Mouse (Mus musculus): ENCODE results near the gene Sestd1.

Sestd1 gene

GRCm38 (mm10) chr2:77212885-77213284 is 67.5 kb downstream of the Sestd1 start:
- no peak for DNase-seq (ENCODE audit: low read depth)

GRCm38 (mm10) chr2:77206951-77207350 is 73.4 kb downstream of the Sestd1 start:
- no peak for DNase-seq (ENCODE audit: low read depth)

GRCm38 (mm10) chr2:77203916-77204315 is 76.5 kb downstream of the Sestd1 start:
- peak; percentile 34 for DNase-seq (ENCODE audit: low read depth)

GRCm38 (mm10) chr2:77201900-77202299 is 78.5 kb downstream of the Sestd1 start:
- no peak for DNase-seq (ENCODE audit: low read depth)

GRCm38 (mm10) chr2:77200958-77201614 is 79.3 kb downstream of the Sestd1 start:
- peak; percentile 19 for DNase-seq (ENCODE audit: low read depth)

GRCm38 (mm10) chr2:77200379-77200778 is 80.0 kb downstream of the Sestd1 start:
- DNase-seq (ENCODE audit: low read depth), result no peak

GRCm38 (mm10) chr2:77198246-77198645 is 82.1 kb downstream of the Sestd1 start:
- DNase-seq (ENCODE audit: low read depth), result no peak

GRCm38 (mm10) chr2:77196819-77197218 is 83.6 kb downstream of the Sestd1 start:
- no peak for DNase-seq (ENCODE audit: low read depth)

- no peak for DNase-seq (ENCODE audit: low read depth)
Observed at GRCm38 (mm10) chr2:77195056-77195455, 85.3 kb downstream of the Sestd1 start.

GRCm38 (mm10) chr2:77191811-77192210 is 88.6 kb downstream of the Sestd1 start:
- no peak for DNase-seq (ENCODE audit: low read depth)

GRCm38 (mm10) chr2:77190891-77191290 is 89.5 kb downstream of the Sestd1 start:
- no peak for DNase-seq (ENCODE audit: low read depth)

GRCm38 (mm10) chr2:77190301-77190700 is 90.1 kb downstream of the Sestd1 start:
- DNase-seq (ENCODE audit: low read depth), result no peak

GRCm38 (mm10) chr2:77189671-77190070 is 90.7 kb downstream of the Sestd1 start:
- no peak for DNase-seq (ENCODE audit: low read depth)

GRCm38 (mm10) chr2:77187501-77187900 is 92.9 kb downstream of the Sestd1 start:
- DNase-seq (ENCODE audit: low read depth), result no peak

- DNase-seq (ENCODE audit: low read depth), result no peak
Observed at GRCm38 (mm10) chr2:77186912-77187311, 93.5 kb downstream of the Sestd1 start.

GRCm38 (mm10) chr2:77184049-77184571 is 96.3 kb downstream of the Sestd1 start:
- DNase-seq (ENCODE audit: low read depth), result no peak

- DNase-seq (ENCODE audit: low read depth), result no peak
Observed at GRCm38 (mm10) chr2:77183646-77184045, 96.7 kb downstream of the Sestd1 start.

- DNase-seq (ENCODE audit: low read depth), result no peak
Observed at GRCm38 (mm10) chr2:77182996-77183380, 97.4 kb downstream of the Sestd1 start.

GRCm38 (mm10) chr2:77182271-77182995 is 98.0 kb downstream of the Sestd1 start:
- DNase-seq (ENCODE audit: low read depth), result no peak

- DNase-seq (ENCODE audit: low read depth), result peak; percentile 62
Observed at GRCm38 (mm10) chr2:77177472-77177871, 102.9 kb downstream of the Sestd1 start.

- peak; percentile 70 for DNase-seq (ENCODE audit: low read depth)
Observed at GRCm38 (mm10) chr2:77176413-77176812, 104.0 kb downstream of the Sestd1 start.

- no peak for DNase-seq (ENCODE audit: low read depth)
Observed at GRCm38 (mm10) chr2:77175411-77175810, 105.0 kb downstream of the Sestd1 start.

GRCm38 (mm10) chr2:77174313-77174712 is 106.1 kb downstream of the Sestd1 start:
- DNase-seq (ENCODE audit: low read depth), result no peak

All from c-Kit-positive CD71-positive TER-119-negative erythroid progenitor cells, embryonic 14.5 days (primary cell).